Mouse (Mus musculus) liver, adult (tissue): ENCODE data around the gene Vmn1r185.
"Not testable (repeated sequence)": the region's sequence is repeated elsewhere in the genome, so short reads cannot be mapped to it uniquely, and the experiment has no call there.

Source experiments
- GATA4 ChIP-seq: IDR thresholded peaks from 2 replicates; pipeline ENCODE4 v1.6.1; 2014; ENCODE audit warnings: mild to moderate bottlenecking, low read length; ENCODE audit not compliant: insufficient replicate concordance

The Vmn1r185 gene

DNA sequence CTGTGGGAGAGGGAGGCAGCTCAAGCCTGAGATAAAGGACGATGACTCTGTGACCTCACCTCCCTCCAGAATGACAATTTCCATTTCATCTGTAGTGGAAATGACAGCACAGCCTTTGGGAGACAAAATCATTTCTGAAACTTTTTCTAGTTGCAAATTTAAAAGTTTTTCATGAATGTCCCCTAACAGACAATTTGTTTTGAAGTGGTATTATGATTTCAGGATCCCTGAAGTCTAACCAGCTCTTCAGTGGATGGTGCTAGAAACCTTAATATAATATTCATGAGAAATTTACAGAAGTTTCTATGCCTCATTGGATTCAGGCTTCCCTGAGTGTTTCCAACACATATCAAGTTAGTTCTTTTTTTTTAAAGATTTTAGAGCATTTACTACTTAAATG, at the start of gene Vmn1r185:
Vmn1r185 (minus strand) TSS at position 101 of the 400 bp plus-strand sequence.
- not testable (repeated sequence) for TF ChIP-seq GATA4

DNA sequence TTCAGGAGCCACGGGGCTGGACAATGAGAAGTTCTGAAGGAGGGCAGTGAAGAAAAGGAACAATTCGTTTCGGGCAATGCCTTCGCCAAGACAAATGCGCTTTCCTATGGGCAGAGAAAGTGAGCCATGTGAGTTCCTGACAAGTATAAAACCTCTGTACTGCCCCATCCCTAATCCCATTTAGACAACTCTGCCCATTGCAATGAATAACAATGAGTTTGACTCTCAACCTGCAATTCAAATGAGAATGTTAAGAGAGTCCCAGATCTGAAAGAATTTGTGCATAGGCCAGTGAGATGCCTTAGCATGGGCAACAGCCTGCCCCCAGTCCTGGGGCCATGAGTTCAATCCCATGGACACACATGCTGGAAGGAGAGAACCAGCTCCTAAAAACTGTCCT, 47.7 kb upstream of the Vmn1r185 start:
- no peak for TF ChIP-seq GATA4

DNA sequence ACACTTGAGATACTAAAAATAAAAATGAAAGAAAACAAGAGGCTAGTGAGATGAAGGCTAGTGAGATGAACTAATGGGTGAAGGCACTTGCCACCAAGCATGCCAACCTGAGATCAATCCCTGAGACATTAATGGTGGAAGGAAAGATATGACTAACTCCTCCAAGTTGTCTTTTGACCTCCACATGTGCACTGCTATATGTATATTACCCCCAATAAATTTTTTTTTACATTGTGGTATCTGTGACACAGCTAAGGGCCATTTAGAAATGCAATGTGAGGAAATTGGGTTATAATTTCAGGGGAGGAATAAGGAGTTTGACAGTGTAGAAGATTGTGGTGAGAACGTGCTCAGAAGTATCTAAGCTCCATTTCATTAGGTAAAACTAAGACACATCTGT, 28.5 kb downstream of the Vmn1r185 start:
- no peak for TF ChIP-seq GATA4

DNA sequence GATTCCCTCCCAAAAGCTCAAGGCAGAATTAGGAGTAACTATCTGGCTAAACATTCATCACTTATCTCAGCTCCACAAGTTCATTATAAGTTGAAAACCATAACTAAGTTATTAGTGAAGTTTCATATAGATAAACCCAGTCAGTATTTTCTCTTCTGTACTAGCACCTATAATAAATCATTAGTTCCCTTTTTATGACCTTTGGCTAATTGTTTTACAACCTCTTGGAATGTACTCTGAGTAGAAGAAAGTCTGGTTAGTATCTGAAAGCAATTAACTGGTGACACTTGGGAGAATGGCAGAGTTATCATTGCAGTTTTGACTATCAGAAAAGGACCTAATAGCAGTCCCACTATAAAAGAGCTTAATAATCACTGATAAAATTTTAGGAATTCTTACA, 29.2 kb downstream of the Vmn1r185 start:
- TF ChIP-seq GATA4 = no peak
